Mouse (Mus musculus) neural tube, embryonic 14.5 days (tissue): ENCODE results near the gene Tax1bp1. TPM values are rescaled to one million over a fixed set of nuclear protein-coding genes. Genes with fewer than 3 reads are reported as not detected.
A peak's percentile ranks its signal among the peaks of the same experiment; 100 is the strongest.

Source experiments
- ATAC-seq: fragments of 200-750 bp; cut with Nextera tagmentation; 2 replicates; pipeline ENCODE4 v1.8.0; 2017; ENCODE audit warnings: low read depth, mild to moderate bottlenecking, moderate TSS enrichment, moderate library complexity
- H3K27ac ChIP-seq: fragments of 300-500 bp; sonication (generic); 2 replicates; pipeline ENCODE4 v1.5.1; 2014; ENCODE audit warnings: low read depth, mild to moderate bottlenecking, control low read depth, low read length, moderate library complexity, mixed read lengths
- H3K27me3 ChIP-seq: fragments of 300-500 bp; sonication (generic); 2 replicates; pipeline ENCODE4 v1.6.1; 2014; ENCODE audit warnings: low read length; ENCODE audit not compliant: control insufficient read depth, insufficient read depth
- H3K36me3 ChIP-seq: fragments of 300-500 bp; sonication (generic); 2 replicates; pipeline ENCODE4 v1.6.1; 2014; ENCODE audit warnings: low read length, mixed read lengths; ENCODE audit not compliant: control insufficient read depth, insufficient read depth
- H3K4me1 ChIP-seq: fragments of 300-500 bp; sonication (generic); 2 replicates; pipeline ENCODE4 v1.6.1; 2014; ENCODE audit warnings: low read length; ENCODE audit not compliant: control insufficient read depth, insufficient read depth
- H3K4me2 ChIP-seq: fragments of 300-500 bp; sonication (generic); 2 replicates; pipeline ENCODE4 v1.6.1; 2014; ENCODE audit warnings: mild to moderate bottlenecking, low read depth, low read length, control low read depth
- H3K4me3 ChIP-seq: fragments of 300-500 bp; sonication (generic); 2 replicates; pipeline ENCODE4 v1.5.1; 2014; ENCODE audit warnings: low read depth, low read length, control low read depth, mixed read lengths
- H3K9ac ChIP-seq: fragments of 300-500 bp; sonication (generic); replicated peaks from 2 replicates; pipeline ENCODE4 v1.6.1; 2014; ENCODE audit warnings: low read depth, mild to moderate bottlenecking, control low read depth, low read length, mixed read lengths
- H3K9me3 ChIP-seq: fragments of 300-500 bp; sonication (generic); 2 replicates; pipeline ENCODE4 v1.6.1; 2016; ENCODE audit warnings: low read length; ENCODE audit not compliant: control insufficient read depth
- WGBS: fragments of 180-500 bp; shearing (Covaris S2); extraction: QIAGEN DNeasy Blood & Tissue Kit; methylation state at CpG from one replicate; pipeline ENCODE4 v1.1.7; 2014; 5-methylcytosine and 5-hydroxymethylcytosine counted together
- polyA plus RNA-seq: library from polyadenylated mRNA; unstranded; fragments of >200 nt; fragmentation: Nextera tagmentation; extraction: Ambion mirVana; gene quantifications from 2 replicates; pipeline ENCODE4 v1.2.1, GENCODE M21; 2014

Gene Tax1bp1
- polyA plus RNA-seq, 1 experiment from 2014 or later, result 164 TPM

DNA sequence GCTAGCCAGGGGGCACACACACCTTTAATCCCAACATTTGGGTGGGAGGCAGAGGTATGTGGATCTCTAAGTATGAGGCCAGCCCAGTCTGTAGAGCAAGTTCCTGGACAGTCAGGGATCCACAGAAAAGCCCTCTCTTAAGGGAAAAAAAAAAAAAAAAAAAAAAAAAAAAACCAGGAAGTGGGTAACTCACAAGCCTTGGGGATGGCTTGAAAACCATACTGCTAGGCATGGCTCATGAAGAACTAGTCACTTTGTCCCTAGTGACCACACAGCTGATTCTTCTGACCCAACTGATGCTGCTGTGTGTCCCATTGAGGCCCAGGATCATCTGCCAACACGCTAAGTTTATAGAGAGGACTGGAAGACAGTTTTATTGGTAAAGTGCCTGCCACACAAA is 14.5 kb upstream of the Tax1bp1 start:
- no peak overlapping the region for H3K9ac ChIP-seq
- 83% methylated on average over 1 of the region's 1 CpGs for WGBS
- ATAC-seq, result no peak

DNA sequence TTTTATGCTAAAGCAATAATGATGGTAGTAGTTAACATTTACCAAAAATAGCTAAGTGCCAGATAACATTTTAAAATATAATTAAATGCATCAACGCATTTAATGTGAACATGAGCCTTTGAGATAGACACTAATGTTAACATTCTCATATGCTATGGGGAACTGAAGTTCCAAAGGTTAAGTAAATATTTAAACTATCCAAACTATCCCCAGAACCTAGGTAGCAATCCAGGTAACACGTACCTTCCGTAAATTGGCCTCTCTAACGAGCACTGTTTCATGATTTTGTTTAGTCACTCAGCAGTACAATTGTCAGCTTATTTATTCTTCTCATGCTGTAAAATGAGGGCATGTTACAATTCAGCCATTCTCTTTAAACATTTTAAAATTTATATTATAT is 13.6 kb upstream of the Tax1bp1 start:
- no peak for ATAC-seq
- Histone ChIP-seq H3K9ac (no peak overlapping the region), H3K27ac (no peak overlapping the region), H3K36me3 (no peaks in the 10 kb centered on the region), H3K4me2 (no peak overlapping the region), H3K27me3 (no peaks in the 10 kb centered on the region), H3K4me3 (no peak overlapping the region), H3K4me1 (no peaks in the 10 kb centered on the region), H3K9me3 (no peaks in the 10 kb centered on the region)
- 92% methylated on average over 4 of the region's 4 CpGs for WGBS

More for the DNA sequence above, 14.5 kb upstream of the Tax1bp1 start:
- Histone ChIP-seq H3K4me2 (no peak overlapping the region), H3K9me3 (no peaks in the 10 kb centered on the region), H3K27ac (no peak overlapping the region), H3K4me3 (no peak overlapping the region), H3K36me3 (no peaks in the 10 kb centered on the region), H3K4me1 (no peaks in the 10 kb centered on the region), H3K27me3 (no peaks in the 10 kb centered on the region)

DNA sequence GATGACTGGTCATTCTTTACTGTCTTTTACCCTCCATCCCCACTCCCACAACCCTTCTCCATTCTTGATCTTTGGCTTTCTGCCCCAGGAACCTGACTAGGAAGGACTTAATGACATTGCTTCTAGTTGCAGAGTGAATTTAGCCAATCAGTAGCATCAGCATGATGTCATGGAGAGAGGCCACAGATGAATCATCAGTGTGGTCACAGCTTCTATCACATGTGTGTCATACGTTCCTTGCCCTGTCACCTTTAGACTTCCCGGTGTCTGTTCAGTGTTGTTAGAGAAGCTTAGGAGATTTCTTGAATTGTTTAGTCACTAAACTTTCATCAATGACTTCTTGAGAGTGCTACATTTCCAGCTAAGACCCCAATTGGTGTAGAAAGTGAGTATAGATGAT is 10.3 kb upstream of the Tax1bp1 start:
- no peak for ATAC-seq
- WGBS, result 95% methylated on average over 2 of the region's 2 CpGs
- Histone ChIP-seq H3K4me1 (no peaks in the 10 kb centered on the region), H3K27me3 (no peaks in the 10 kb centered on the region), H3K4me3 (no peak overlapping the region), H3K9me3 (no peaks in the 10 kb centered on the region), H3K4me2 (no peak overlapping the region), H3K36me3 (no peaks in the 10 kb centered on the region), H3K27ac (no peak overlapping the region), H3K9ac (no peak overlapping the region)

DNA sequence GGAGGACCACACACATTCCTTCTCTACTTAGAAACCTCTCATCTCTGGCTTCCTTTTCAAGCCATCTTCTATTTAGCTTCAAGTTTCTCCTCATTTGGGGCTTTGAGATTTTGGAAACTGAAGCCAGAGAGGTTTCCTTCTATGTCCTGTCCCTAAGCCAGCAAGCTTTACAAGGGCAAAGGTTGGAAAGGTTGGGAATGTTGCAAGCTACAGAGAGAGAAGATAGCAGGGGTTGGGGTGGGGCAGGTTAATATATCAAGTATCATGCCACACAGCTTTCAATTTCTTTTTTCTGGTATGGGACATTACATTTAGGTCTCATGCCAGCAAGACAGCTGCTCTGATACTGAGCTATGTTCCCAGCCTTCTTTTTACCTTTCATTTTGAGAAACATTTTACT is 8.2 kb upstream of the Tax1bp1 start:
- H3K4me3 ChIP-seq, result no peak overlapping the region
- H3K27me3 ChIP-seq, result no peaks in the 10 kb centered on the region
- no peak overlapping the region for H3K4me2 ChIP-seq
- H3K36me3 ChIP-seq, result no peaks in the 10 kb centered on the region
- ATAC-seq, result no peak
- no peaks in the 10 kb centered on the region for H3K4me1 ChIP-seq
- H3K9ac ChIP-seq, result no peak overlapping the region
- H3K9me3 ChIP-seq, result no peaks in the 10 kb centered on the region
- H3K27ac ChIP-seq, result no peak overlapping the region

DNA sequence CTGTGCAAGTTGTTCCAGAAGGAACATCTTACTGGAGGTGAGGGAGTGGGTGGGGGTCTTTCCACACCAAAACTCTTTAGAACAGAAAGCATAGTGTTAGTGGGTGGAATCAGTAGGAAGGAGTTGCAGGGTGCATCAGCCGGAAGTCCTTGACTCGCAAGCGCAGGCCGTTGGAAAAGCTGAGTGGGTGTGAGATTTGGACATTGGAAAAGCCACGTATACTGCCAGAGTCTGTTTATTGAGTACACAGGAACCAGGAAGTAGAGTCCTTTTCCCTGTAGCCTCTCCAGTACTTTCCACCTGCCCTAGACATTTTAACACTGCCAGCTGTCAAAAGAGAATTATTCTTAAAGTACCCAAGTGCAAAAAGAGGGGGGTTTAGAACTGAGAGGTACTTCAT is 5.7 kb upstream of the Tax1bp1 start:
- ATAC-seq, result no peak
- Histone ChIP-seq H3K27me3 (no peaks in the 10 kb centered on the region), H3K9ac (no peak overlapping the region), H3K4me1 (no peaks in the 10 kb centered on the region), H3K36me3 (no peaks in the 10 kb centered on the region), H3K4me2 (no peak overlapping the region), H3K4me3 (no peak overlapping the region), H3K27ac (no peak overlapping the region), H3K9me3 (no peaks in the 10 kb centered on the region)
- 89% methylated on average over 5 of the region's 5 CpGs for WGBS

GRCm38 (mm10) chr6:52712563-52712962 is 966 bp upstream of the Tax1bp1 start:
- Histone ChIP-seq H3K27ac (no peak overlapping the region), H3K9ac (no peak overlapping the region), H3K36me3 (no peaks in the 10 kb centered on the region), H3K4me3 (no peak overlapping the region), H3K27me3 (no peaks in the 10 kb centered on the region), H3K4me2 (no peak overlapping the region), H3K4me1 (peaks cover 5% of the 10 kb centered on the region; the same call in 1 of the 2 replicates), H3K9me3 (no peaks in the 10 kb centered on the region)
- ATAC-seq, result no peak
- WGBS, result 91% methylated on average over 2 of the region's 2 CpGs

- under 1% methylated on average over 52 of the region's 52 CpGs for WGBS
- peak overlapping the region; percentile 91 for H3K27ac ChIP-seq
- no peaks in the 10 kb centered on the region for H3K9me3 ChIP-seq
- peaks cover 5% of the 10 kb centered on the region; the same call in 1 of the 2 replicates for H3K4me1 ChIP-seq
- ATAC-seq, result peak; percentile 76
- peak overlapping the region; percentile 95 for H3K4me3 ChIP-seq
- no peaks in the 10 kb centered on the region for H3K27me3 ChIP-seq
- H3K9ac ChIP-seq, result peak overlapping the region; percentile 92
- no peaks in the 10 kb centered on the region for H3K36me3 ChIP-seq
- H3K4me2 ChIP-seq, result peak overlapping the region; percentile 59
Observed at GRCm38 (mm10) chr6:52713897-52714509, 474 bp downstream of the Tax1bp1 start.

GRCm38 (mm10) chr6:52717493-52718192 is 4.1 kb downstream of the Tax1bp1 start:
- no peak for ATAC-seq
- no peaks in the 10 kb centered on the region for H3K36me3 ChIP-seq
- H3K4me2 ChIP-seq, result no peak overlapping the region
- no peak overlapping the region for H3K27ac ChIP-seq
- no peaks in the 10 kb centered on the region for H3K27me3 ChIP-seq
- no peak overlapping the region for H3K9ac ChIP-seq
- no peak overlapping the region for H3K4me3 ChIP-seq
- H3K4me1 ChIP-seq, result peaks cover 5% of the 10 kb centered on the region; the same call in 1 of the 2 replicates
- WGBS, result 83% methylated on average over 5 of the region's 5 CpGs
- no peaks in the 10 kb centered on the region for H3K9me3 ChIP-seq

GRCm38 (mm10) chr6:52724805-52725439 is 11.4 kb downstream of the Tax1bp1 start:
- H3K27me3 ChIP-seq, result no peaks in the 10 kb centered on the region
- H3K27ac ChIP-seq, result no peak overlapping the region
- no peak for ATAC-seq
- H3K4me3 ChIP-seq, result no peak overlapping the region
- H3K4me1 ChIP-seq, result no peaks in the 10 kb centered on the region
- H3K4me2 ChIP-seq, result no peak overlapping the region
- no peak overlapping the region for H3K9ac ChIP-seq
- H3K36me3 ChIP-seq, result peaks cover 12% of the 10 kb centered on the region; the same call in 1 of the 2 replicates
- no peaks in the 10 kb centered on the region for H3K9me3 ChIP-seq
- 63% methylated on average over 8 of the region's 8 CpGs for WGBS
